Mouse (Mus musculus) midbrain, embryonic 11.5 days (tissue): ENCODE measurements around the gene Gdf3. TPM values are rescaled to one million over a fixed set of nuclear protein-coding genes. Genes with fewer than 3 reads are reported as not detected.

Source experiments
- ATAC-seq: fragments of 200-750 bp; cut with Nextera tagmentation; 2 replicates; pipeline ENCODE4 v1.8.0; 2017; ENCODE audit warnings: moderate TSS enrichment, moderate library complexity; ENCODE audit not compliant: low FRiP score
- DNase-seq: peaks from one replicate; pipeline ENCODE4 v3.0.0; 2015; ENCODE audit warnings: low spot score; ENCODE audit errors: missing footprints
- H3K27ac ChIP-seq: fragments of 300-500 bp; sonication (generic); 2 replicates; pipeline ENCODE4 v1.5.1; 2014; ENCODE audit warnings: low read depth, low read length
- H3K27me3 ChIP-seq: fragments of 300-500 bp; sonication (generic); 2 replicates; pipeline ENCODE4 v1.6.1; 2014; ENCODE audit warnings: mild to moderate bottlenecking, low read length, moderate library complexity, mixed read lengths; ENCODE audit not compliant: control insufficient read depth, insufficient read depth
- H3K36me3 ChIP-seq: fragments of 300-500 bp; sonication (generic); 2 replicates; pipeline ENCODE4 v1.6.1; 2014; ENCODE audit warnings: mild to moderate bottlenecking, low read length, moderate library complexity, mixed read lengths; ENCODE audit not compliant: control insufficient read depth, insufficient read depth
- H3K4me1 ChIP-seq: fragments of 300-500 bp; sonication (generic); 2 replicates; pipeline ENCODE4 v1.6.1; 2014; ENCODE audit warnings: low read length; ENCODE audit not compliant: control insufficient read depth, insufficient read depth
- H3K4me2 ChIP-seq: fragments of 300-500 bp; sonication (generic); 2 replicates; pipeline ENCODE4 v1.6.1; 2014; ENCODE audit warnings: mild to moderate bottlenecking, moderate library complexity
- H3K4me3 ChIP-seq: fragments of 300-500 bp; sonication (generic); 2 replicates; pipeline ENCODE4 v1.5.1; 2014; ENCODE audit warnings: low read depth, low read length
- H3K9ac ChIP-seq: fragments of 300-500 bp; sonication (generic); 2 replicates; pipeline ENCODE4 v1.6.1; 2014; ENCODE audit warnings: low read length
- H3K9me3 ChIP-seq: fragments of 300-500 bp; sonication (generic); 2 replicates; pipeline ENCODE4 v1.6.1; 2016; ENCODE audit warnings: low read length; ENCODE audit not compliant: control insufficient read depth
- WGBS: fragments of 180-500 bp; shearing (Covaris S2); extraction: QIAGEN DNeasy Blood & Tissue Kit; methylation state at CpG from one replicate; pipeline ENCODE4 v1.1.7; 2014; 5-methylcytosine and 5-hydroxymethylcytosine counted together
- polyA plus RNA-seq: library from polyadenylated mRNA; unstranded; fragments of >200 nt; fragmentation: Nextera tagmentation; extraction: Ambion mirVana; gene quantifications from 2 replicates; pipeline ENCODE4 v1.2.1, GENCODE M21; 2014

Gdf3 gene
- polyA plus RNA-seq, 1 experiment from 2014 or later: 0.05 TPM

DNA sequence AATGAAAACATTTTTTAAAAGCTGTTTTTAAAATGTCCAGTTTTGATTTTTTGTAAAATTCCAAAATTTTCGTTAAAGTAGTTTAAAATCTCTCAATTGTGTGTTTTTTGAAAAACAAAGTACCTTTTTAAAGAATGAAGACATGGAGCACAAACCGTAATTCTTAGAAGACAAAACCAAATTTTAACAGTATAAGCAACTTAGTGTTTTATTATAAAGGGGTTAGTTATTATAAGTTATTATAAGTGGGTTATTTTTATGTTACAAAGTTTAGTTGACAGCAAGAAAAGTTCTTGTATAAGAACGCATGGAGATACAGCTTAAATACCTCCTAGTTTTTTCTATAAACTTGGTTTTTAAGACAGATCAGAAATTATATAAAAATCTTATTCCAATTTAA, 8.3 kb downstream of the Gdf3 start:
- Histone ChIP-seq H3K4me3 (no peak overlapping the region), H3K9me3 (no peaks in the 10 kb centered on the region), H3K27ac (no peak overlapping the region), H3K36me3 (no peaks in the 10 kb centered on the region), H3K9ac (no peak overlapping the region), H3K4me2 (peak overlapping the region; percentile 51; the same call in 1 of the 2 replicates), H3K27me3 (no peaks in the 10 kb centered on the region), H3K4me1 (0 out of 2 replicates have a peak, but pooled peaks cover 2% of the 10 kb centered on the region)
- no peak for DNase-seq
- ATAC-seq: no peak
- 86% methylated on average over 3 of the region's 3 CpGs for WGBS

GRCm38 (mm10) chr6:122601031-122601430, 8.9 kb downstream of the Gdf3 start:
- H3K36me3 ChIP-seq: no peaks in the 10 kb centered on the region
- no peak for DNase-seq
- no peak for ATAC-seq
- 0 out of 2 replicates have a peak, but pooled peaks cover 2% of the 10 kb centered on the region for H3K4me1 ChIP-seq
- no peak overlapping the region for H3K4me3 ChIP-seq
- no peak overlapping the region for H3K9ac ChIP-seq
- no peak overlapping the region for H3K27ac ChIP-seq
- no peaks in the 10 kb centered on the region for H3K27me3 ChIP-seq
- 92% methylated on average over 4 of the region's 4 CpGs for WGBS
- no peaks in the 10 kb centered on the region for H3K9me3 ChIP-seq
- no peak overlapping the region for H3K4me2 ChIP-seq

DNA sequence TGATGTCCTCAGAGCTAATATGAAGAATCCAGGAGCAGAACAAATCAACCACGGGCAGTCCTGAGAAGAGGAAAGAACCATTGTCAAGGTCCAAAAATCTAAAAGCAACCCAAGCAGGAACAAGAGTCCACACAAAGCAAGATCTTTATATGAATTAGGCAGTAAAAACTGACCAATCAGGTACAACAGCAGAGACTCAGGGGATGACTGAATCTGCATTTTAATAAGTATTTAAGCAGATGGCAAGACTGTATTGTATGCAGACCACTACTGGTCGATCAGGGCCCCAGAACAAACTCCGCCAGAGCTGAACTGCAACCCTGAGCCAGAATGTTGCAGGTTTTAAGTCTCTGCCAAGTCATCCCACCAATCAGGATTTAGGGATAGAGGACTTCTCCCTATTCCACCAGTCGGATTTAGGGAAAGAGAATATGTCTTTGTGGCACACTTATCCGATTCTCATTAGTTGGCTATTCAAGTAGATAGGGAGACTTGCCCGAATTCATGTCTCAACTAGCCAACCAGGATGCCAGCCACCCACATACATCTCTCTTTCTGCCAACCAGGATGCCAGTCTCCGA, 9.7 kb downstream of the Gdf3 start:
- H3K27ac ChIP-seq: no peak overlapping the region
- H3K36me3 ChIP-seq: no peaks in the 10 kb centered on the region
- H3K9me3 ChIP-seq: no peaks in the 10 kb centered on the region
- no peaks in the 10 kb centered on the region for H3K27me3 ChIP-seq
- no peak overlapping the region for H3K4me3 ChIP-seq
- WGBS: 87% methylated on average over 7 of the region's 7 CpGs
- H3K9ac ChIP-seq: no peak overlapping the region
- ATAC-seq (no peak), DNase-seq (no peak)
- 0 out of 2 replicates have a peak, but pooled peaks cover 2% of the 10 kb centered on the region for H3K4me1 ChIP-seq
- H3K4me2 ChIP-seq: no peak overlapping the region

- Histone ChIP-seq H3K9ac (no peak overlapping the region), H3K27me3 (no peaks in the 10 kb centered on the region), H3K27ac (no peak overlapping the region), H3K9me3 (no peaks in the 10 kb centered on the region), H3K4me2 (no peak overlapping the region), H3K4me3 (no peak overlapping the region), H3K36me3 (no peaks in the 10 kb centered on the region), H3K4me1 (0 out of 2 replicates have a peak, but pooled peaks cover 2% of the 10 kb centered on the region)
- DNase-seq (no peak), ATAC-seq (no peak)
- WGBS: 90% methylated on average over 9 of the region's 9 CpGs
Observed at GRCm38 (mm10) chr6:122599054-122599737, 10.7 kb downstream of the Gdf3 start.

DNA sequence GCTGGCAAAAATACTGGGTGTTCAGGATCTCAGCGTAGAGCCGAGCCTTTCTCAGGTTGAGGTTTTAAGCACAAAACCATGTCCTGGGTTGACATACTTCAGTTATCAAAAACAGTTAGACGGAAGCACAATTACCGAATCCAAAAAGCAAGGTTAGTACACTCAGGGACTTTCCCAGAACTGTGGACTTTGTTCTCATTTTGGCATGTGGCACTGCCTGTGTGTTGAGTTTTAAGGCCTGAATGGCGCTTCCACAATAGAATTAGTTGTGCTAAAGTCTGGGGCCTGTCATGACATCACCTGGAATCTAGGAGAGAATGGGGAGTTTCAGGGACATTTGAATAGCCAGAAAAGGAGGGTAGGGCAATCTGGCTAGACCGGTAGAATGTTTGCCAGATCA, 11.5 kb downstream of the Gdf3 start:
- no peak overlapping the region for H3K4me2 ChIP-seq
- H3K9ac ChIP-seq: no peak overlapping the region
- DNase-seq: no peak
- H3K27ac ChIP-seq: no peak overlapping the region
- H3K4me3 ChIP-seq: no peak overlapping the region
- 0 out of 2 replicates have a peak, but pooled peaks cover 2% of the 10 kb centered on the region for H3K4me1 ChIP-seq
- H3K36me3 ChIP-seq: no peaks in the 10 kb centered on the region
- WGBS: 90% methylated on average over 6 of the region's 6 CpGs
- ATAC-seq: no peak
- no peaks in the 10 kb centered on the region for H3K9me3 ChIP-seq
- no peaks in the 10 kb centered on the region for H3K27me3 ChIP-seq

- DNase-seq: no peak
- no peak for ATAC-seq
- Histone ChIP-seq H3K4me3 (no peak overlapping the region), H3K9ac (no peak overlapping the region), H3K36me3 (no peaks in the 10 kb centered on the region), H3K27ac (no peak overlapping the region), H3K9me3 (no peaks in the 10 kb centered on the region), H3K27me3 (no peaks in the 10 kb centered on the region), H3K4me2 (no peak overlapping the region), H3K4me1 (0 out of 2 replicates have a peak, but pooled peaks cover 2% of the 10 kb centered on the region)
- WGBS: 94% methylated on average over 4 of the region's 4 CpGs
Observed at GRCm38 (mm10) chr6:122598014-122598413, 11.9 kb downstream of the Gdf3 start.

- no peak overlapping the region for H3K9ac ChIP-seq
- H3K36me3 ChIP-seq: no peaks in the 10 kb centered on the region
- no peak overlapping the region for H3K4me2 ChIP-seq
- no peak overlapping the region for H3K27ac ChIP-seq
- no peaks in the 10 kb centered on the region for H3K4me1 ChIP-seq
- DNase-seq (no peak), ATAC-seq (no peak)
- H3K9me3 ChIP-seq: no peaks in the 10 kb centered on the region
- no peaks in the 10 kb centered on the region for H3K27me3 ChIP-seq
- H3K4me3 ChIP-seq: no peak overlapping the region
- 89% methylated on average over 7 of the region's 7 CpGs for WGBS
Observed at GRCm38 (mm10) chr6:122596608-122597007, 13.3 kb downstream of the Gdf3 start.

GRCm38 (mm10) chr6:122595637-122596036, 14.2 kb downstream of the Gdf3 start:
- Histone ChIP-seq H3K9ac (no peak overlapping the region), H3K27me3 (no peaks in the 10 kb centered on the region), H3K4me2 (no peak overlapping the region), H3K9me3 (no peaks in the 10 kb centered on the region), H3K4me3 (no peak overlapping the region), H3K4me1 (no peaks in the 10 kb centered on the region), H3K27ac (no peak overlapping the region), H3K36me3 (no peaks in the 10 kb centered on the region)
- 0 out of 2 replicates have a peak, but pooled peaks have one; percentile 42 for ATAC-seq
- WGBS: 37% methylated on average over 7 of the region's 7 CpGs
- peak; percentile 85 for DNase-seq

DNA sequence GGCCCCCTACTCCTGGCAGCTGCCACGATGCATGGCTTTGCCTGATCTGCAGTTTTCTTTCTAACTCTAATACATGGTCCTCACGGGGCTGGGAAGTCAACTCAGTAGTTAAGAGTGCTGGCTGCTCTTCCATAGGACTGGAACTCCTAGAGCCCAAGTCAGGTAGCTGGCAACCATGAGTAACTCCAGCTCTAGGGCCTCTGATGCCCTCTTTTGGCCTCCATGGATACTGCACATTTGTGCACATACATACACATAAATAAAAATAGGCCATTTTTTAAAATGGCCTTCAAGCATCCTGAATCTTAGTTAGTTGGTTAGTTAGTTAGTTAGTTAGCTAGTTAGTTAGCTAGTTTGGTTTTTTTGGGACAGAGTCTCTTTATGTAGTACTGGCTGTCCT, 17.0 kb downstream of the Gdf3 start:
- WGBS: 90% methylated on average over 2 of the region's 2 CpGs
- H3K27me3 ChIP-seq: no peaks in the 10 kb centered on the region
- no peak for ATAC-seq
- H3K36me3 ChIP-seq: no peaks in the 10 kb centered on the region
- no peak for DNase-seq
- no peak overlapping the region for H3K4me2 ChIP-seq
- no peaks in the 10 kb centered on the region for H3K9me3 ChIP-seq
- no peak overlapping the region for H3K27ac ChIP-seq
- H3K4me3 ChIP-seq: no peak overlapping the region
- no peaks in the 10 kb centered on the region for H3K4me1 ChIP-seq
- H3K9ac ChIP-seq: no peak overlapping the region
